In the genomic region with DNA sequence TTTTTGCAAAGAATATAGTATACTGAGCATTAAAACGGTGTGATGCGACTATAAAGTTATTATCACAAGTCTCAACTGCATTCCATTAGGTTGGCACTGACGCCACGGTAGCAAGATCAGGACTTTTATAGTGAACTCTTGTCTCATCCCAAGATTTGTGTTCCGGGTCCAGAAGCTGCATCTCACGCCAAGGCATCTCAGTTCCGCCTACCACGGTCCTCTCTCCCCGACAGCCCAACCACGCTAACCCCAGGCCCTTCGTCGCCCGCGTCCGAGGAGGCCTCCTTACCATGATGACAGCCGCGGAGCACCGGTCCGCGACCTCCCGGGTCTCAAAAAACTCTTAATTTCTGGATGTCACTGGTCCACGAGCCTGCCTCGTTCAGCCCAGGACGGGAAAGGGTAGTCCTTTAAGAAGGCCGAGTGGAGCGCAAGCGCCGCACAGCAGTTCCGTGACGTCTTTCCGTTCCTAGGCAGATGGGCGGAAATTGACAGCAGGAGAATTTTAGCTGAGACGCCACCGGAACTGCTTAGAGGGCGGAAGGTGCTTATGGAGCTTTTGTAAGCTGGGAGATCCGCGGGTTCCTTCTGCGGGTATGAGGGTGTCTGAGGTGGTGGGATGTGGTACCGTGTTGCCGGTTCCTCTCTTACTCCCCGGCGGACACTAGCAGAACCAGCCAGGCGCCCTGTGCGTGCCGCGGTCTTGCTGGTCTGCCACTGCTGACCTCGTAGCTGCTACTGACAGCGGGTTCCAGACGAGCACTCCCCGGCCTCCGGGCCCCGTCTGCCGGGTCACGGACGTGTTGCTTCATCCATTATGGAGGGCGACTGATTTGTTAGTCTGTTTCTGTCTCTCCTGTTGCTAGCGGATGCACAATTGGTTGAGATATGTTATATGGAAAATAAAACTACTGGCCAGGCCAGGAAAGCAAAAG, we compare ENCODE assay signal across 1 mouse cellular context.
TF ChIP-seq lines count a peak whose summit lies in the region.

A gene (plus strand): TSS at position 472 of the 935 bp plus-strand sequence.
A gene (minus strand): TSS at position 472 of the 935 bp plus-strand sequence.

TF ChIP-seq in MEL, 35 proteins besides CTCF, POLR2A, EP300 and RAD21 (continued from another document):
- TF ChIP-seq TBP (IDR thresholded peaks at IDR 0.05; ENCODE audit: low read depth, low read length): peak; percentile 89
- peak; percentile 76 for TF ChIP-seq TCF12 (IDR thresholded peaks at IDR 0.05; ENCODE audit: low read depth, low read length)
- TF ChIP-seq SMC3 (IDR thresholded peaks at IDR 0.05; ENCODE audit: low read depth, low read length): no peak
- peak; percentile 88 for TF ChIP-seq ZMIZ1 (IDR thresholded peaks at IDR 0.05; ENCODE audit: low read depth, low read length)
- no peak for TF ChIP-seq MAFK (IDR thresholded peaks at IDR 0.05; ENCODE audit: borderline replicate concordance, low read depth, low read length)
- no peak for TF ChIP-seq MAZ (IDR thresholded peaks at IDR 0.05; ENCODE audit: low read depth, low read length)
- no peak for TF ChIP-seq CHD1 (IDR thresholded peaks at IDR 0.05; ENCODE audit: low read depth, low read length)
- peak; percentile 85; the same call in 1 of the 2 replicates for TF ChIP-seq MYC (IDR thresholded peaks at IDR 0.05; ENCODE audit: low read depth, low read length)
- TF ChIP-seq BHLHE40 (IDR thresholded peaks at IDR 0.05; ENCODE audit: borderline replicate concordance, low read depth, low read length): no peak
- no peak for TF ChIP-seq RCOR1 (IDR thresholded peaks at IDR 0.05; ENCODE audit: low read depth, low read length)
- TF ChIP-seq USF2 (IDR thresholded peaks at IDR 0.05; ENCODE audit: borderline replicate concordance in 1 of 2, insufficient read depth in 1 of 2, low read depth in 1 of 2, low read length in 2 of 2): no peak
- peak; percentile 67 for TF ChIP-seq NRF1 (IDR thresholded peaks at IDR 0.05; ENCODE audit: insufficient read depth, low read depth, low read length, poor library complexity, severe bottlenecking)
- TF ChIP-seq E2F4 (IDR thresholded peaks at IDR 0.05; ENCODE audit: borderline replicate concordance, low read depth, low read length): peak; percentile 68; the same call in 1 of the 2 replicates
- TF ChIP-seq ZKSCAN1 (IDR thresholded peaks at IDR 0.05; ENCODE audit: low read depth, low read length): no peak
- TF ChIP-seq SIN3A (IDR thresholded peaks at IDR 0.05; ENCODE audit: low read length): peak; percentile 93
- TF ChIP-seq MAX (IDR thresholded peaks at IDR 0.05; ENCODE audit: low read length): no peak; the same call in 1 of the 2 replicates
- TF ChIP-seq POLR2AphosphoS2 (IDR thresholded peaks at IDR 0.05; ENCODE audit: low read length): peak; percentile 87; the same call in 1 of the 2 replicates
- no peak for TF ChIP-seq ZNF384 (IDR thresholded peaks at IDR 0.05; ENCODE audit: low read depth, low read length)
- no peak for TF ChIP-seq GATA1 (IDR thresholded peaks at IDR 0.05; ENCODE audit: low read depth, low read length)
- TF ChIP-seq POLR2AphosphoS5 (IDR thresholded peaks at IDR 0.05; ENCODE audit: borderline replicate concordance, low read depth, low read length): no peak
- TF ChIP-seq JUND (IDR thresholded peaks at IDR 0.05; ENCODE audit: low read depth, low read length): no peak
- TF ChIP-seq ELF1 (IDR thresholded peaks at IDR 0.05; ENCODE audit: low read depth, low read length): peak; percentile 89
- no peak for TF ChIP-seq USF1 (IDR thresholded peaks at IDR 0.05; ENCODE audit: low read depth, low read length)
- no peak; the same call in none of the 2 replicates for TF ChIP-seq KAT2A (conservative IDR thresholded peaks at IDR 0.05; ENCODE audit: low read depth, low read length)
